In genomic region chr2:181863791-181864535, GRCm38 (mm10) we compare ENCODE assay signal across 8 mouse cellular contexts. TPM values are rescaled to one million over a fixed set of nuclear protein-coding genes. Genes with fewer than 3 reads are reported as not detected.
DNase-seq lines count a peak whose midpoint lies in the region; ATAC-seq lines count a peak whose summit lies in the region.

TSS of gene Polr3k (plus strand) at chr2:181864337.

- intact Hi-C loops in gastrocnemius, postnatal 14 days (cut with DNase I; ENCODE audit: low total_unique reads), result loop anchor here (10.0 kb wide), 1 partner anchor 139 kb away; no protein-coding TSS in a partner anchor
- intact Hi-C loops in left cerebral cortex, postnatal 10 days (cut with DNase I), result loop anchor here (2.0 kb wide), 1 partner anchor 141 kb away; no protein-coding TSS in a partner anchor

- DNase-seq in adrenal gland, adult (ENCODE audit: inconsistent age in 2 of 2, low spot score in 1 of 2), result peak; percentile 96 to 98
- peak; percentile 96 for DNase-seq in embryo, embryonic 10.5 days (ENCODE audit: low spot score)
- peak; percentile 91 for DNase-seq in gastrocnemius, postnatal 14 days
- peak; percentile 94 to 97 for DNase-seq in left cerebral cortex, postnatal 10 days (ENCODE audit: extremely low spot score in 1 of 2, low spot score in 2 of 2)
- DNase-seq in right cerebral cortex, postnatal 25 days, result peak; percentile 96
- peak; percentile 88 to 89 for DNase-seq in urinary bladder, postnatal 4 days (ENCODE audit: low spot score in 2 of 2)

- ATAC-seq in inflammation-experienced regulatory T-cells, adult 6 months, result peak; percentile 99
- peak; percentile 99 for ATAC-seq in megakaryocyte-erythroid progenitor cell, adult 5-6 weeks (replicated peaks; ENCODE audit: low FRiP score, low TSS enrichment, poor library complexity, severe bottlenecking)

RNA-seq across cellular contexts. Expression of gene Polr3k, which starts in this region (rescaled TPM):
- 10 to 100 TPM in 1 of 2 experiments, 1 to 10 TPM in 1; 9.2 to 10.1 TPM for total RNA-seq in gastrocnemius, postnatal 14 days (2021)
- 10 to 100 TPM; 54.0 to 90.7 (median 61.8) TPM for polyA plus RNA-seq in inflammation-experienced regulatory T-cells, adult 6 months (2017; shearing (Covaris generic))
- 10 to 100 TPM; 32.7 to 39.4 TPM for total RNA-seq in left cerebral cortex, postnatal 10 days (2021)
- 31.7 TPM in 2 replicates for total RNA-seq in megakaryocyte-erythroid progenitor cell, adult 5-6 weeks (2014; fragmentation: Nextera tagmentation)
- total RNA-seq in megakaryocyte-erythroid progenitor cell, adult 5-6 weeks (2017), result 37.6 and 39.4 TPM in 2 replicates

Comparison
In these comparisons a context has a peak if more than half of its experiments do, and no peak if none do; other contexts are left out.
1. Peak in every context shown above with its lines: DNase-seq and ATAC-seq.